Mouse (Mus musculus) urinary bladder, postnatal 25 days (tissue): ENCODE data around the gene Armc6.

ENCODE experiments used
- DNase-seq: peaks from one replicate; pipeline ENCODE4 v3.0.0; 2022; ENCODE audit warnings: low spot score

The Armc6 gene

DNA sequence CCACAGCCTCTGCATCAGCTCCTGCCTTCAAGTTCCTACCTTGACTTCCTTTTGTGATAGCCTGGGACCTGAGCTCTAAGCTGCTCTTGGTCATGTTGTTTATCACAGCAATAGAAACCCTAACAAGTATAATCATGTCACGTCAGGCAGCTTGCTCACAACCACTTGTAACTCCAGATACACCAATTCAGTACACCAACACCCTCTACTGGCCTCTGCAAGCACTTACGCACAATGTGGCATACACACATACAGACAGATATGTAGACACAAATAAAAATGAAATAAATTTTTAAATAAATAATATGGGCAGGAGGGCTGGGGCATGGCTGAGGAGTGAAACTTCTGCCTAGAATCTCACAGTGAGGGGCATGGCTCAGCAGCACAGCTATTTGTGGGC, 38.5 kb downstream of the Armc6 start:
- DNase-seq: no peak

DNA sequence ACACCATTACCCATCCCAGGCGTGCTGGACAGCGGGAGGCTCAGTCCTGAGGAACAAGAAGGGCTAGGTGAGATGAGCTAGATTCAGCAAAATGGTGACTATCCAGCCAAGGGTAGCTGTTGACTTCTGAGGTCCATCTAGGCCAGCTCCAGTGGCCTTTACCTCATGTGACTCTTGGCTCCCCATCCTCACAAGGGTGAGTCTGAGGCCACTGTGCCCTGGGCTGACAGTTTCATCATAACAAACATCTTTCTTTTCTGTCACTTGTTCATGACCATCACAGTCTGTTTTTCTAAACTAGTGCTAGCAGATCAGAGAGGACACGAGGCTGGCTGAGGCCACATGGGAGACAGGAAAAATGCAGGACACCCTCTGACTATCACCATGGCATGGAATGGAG, 40.1 kb downstream of the Armc6 start:
- DNase-seq: no peak

DNA sequence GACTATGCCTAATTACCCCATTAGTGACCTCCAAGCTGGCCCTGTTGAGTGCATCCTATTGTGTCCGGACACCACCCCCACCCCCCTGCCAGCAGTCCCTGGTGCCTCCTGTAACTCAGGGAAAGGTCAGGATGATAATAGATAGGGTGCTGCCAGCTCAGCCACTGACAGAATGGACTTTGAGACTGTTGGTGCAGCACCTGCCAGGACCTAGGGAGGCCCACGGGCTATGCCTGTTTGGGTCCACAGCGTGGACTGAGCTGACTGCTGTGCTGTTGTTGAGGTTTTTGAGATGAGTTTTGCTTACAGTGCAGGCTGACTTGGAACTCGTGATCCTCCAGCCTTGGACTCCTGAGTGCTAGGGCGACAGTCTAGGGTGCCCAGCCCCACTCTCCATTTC, 41.0 kb downstream of the Armc6 start:
- no peak for DNase-seq

DNA sequence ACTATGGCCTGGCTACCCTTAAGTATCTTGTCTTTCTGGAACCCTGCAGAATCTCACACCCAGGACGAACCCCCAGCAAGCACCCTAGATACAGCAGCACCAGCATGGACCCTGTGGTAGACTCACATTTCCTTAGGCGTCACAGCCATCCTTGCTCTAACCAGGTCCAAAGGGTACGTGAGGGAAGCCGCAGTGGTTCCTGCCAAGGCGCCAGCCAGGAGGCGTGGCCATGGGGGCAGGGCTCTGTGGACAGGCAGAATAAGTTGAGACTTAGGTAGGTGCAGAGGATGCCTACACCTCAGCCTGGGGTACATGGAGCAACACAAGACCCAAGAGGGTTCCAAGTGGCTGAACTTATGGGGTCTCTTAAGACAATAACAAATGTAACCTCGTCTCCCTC, 45.6 kb downstream of the Armc6 start:
- no peak for DNase-seq

DNA sequence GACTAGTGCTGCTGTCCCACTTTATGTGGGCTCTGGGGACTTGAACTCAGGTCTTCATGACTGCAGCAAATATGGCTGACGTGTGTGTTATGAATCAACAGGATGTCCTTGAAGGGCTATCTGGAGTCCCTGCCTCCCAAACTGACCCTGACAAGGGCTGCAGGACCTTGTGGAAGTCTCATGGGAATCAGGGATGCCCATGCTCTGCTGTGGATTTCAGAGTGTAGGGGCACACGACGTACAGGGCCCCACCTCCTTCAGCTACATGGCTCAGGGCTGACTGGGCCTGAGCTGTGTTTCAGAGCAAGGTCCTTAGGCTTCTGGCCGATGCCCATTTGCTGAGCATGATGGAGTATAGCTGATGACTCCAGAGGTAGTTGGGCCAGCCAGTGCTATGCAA, 51.1 kb downstream of the Armc6 start:
- DNase-seq: no peak

DNA sequence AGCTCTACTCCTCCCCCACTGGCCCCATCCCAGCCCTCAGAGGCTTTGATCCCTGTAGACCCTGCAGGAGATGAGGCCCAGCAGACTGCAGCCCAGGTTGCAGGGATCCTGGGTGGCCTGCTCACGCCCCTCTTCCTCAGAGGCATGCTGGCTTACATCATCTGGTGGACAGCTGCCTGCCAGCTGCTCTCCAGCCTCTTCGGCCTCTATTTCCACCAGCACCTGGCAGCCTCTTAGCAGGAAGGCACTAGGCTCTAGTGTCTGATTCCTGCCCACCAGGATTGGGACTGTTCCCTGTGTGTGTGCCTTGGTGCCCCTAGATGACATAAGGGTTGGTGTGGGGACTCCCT, 52.4 kb downstream of the Armc6 start:
- no peak for DNase-seq

DNA sequence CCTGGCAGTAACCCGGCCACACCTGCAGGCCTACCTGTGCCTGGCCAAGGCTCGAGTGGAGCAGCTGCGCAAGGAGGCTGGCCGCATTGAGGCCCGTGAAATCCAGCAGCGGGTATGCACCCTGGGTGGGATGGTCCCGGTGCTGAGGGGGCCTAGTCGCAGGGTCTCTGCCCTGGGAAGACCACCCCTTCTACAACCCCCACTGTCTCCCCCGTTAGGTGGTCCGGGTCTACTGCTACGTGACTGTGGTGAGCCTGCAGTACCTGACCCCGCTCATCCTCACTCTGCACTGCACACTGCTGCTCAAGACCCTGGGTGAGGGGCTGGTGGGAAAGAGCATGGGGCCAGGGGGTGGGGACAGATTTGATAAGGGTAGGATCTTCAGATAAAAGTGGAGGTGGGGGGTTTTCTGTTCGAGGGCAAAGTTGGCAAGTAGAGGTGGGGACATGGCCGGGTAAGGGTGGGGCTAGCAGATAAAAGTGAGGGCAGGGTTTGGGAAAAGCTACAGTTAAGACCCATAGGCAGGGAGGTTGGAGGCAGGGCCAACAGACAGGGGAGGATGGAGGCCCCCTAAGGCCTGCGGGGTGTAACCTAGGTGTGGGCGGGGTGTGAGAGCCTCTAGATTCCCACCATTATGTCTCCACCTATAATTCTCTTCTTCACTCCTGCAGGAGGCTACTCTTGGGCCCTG, 52.9 kb downstream of the Armc6 start:
- no peak for DNase-seq

DNA sequence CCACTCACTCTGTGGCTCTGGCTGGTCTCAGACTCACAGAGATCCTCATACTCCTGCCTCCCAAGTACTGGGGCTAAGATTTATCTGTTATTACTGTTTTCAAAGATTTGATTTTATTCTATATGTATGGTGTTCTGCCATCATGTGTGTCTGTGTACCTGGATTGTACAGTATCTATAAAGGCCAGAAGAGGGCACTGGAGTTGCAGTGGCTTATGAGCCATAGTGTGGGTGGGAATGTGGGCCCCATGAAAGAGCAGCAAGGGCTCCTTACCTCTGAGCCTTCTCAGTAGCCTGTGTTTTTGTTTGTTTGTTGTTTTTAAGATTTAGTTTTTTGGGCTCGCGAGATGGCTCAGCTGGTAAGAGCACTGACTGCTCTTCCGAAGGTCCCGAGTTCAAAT, 55.2 kb downstream of the Armc6 start:
- no peak for DNase-seq

DNA sequence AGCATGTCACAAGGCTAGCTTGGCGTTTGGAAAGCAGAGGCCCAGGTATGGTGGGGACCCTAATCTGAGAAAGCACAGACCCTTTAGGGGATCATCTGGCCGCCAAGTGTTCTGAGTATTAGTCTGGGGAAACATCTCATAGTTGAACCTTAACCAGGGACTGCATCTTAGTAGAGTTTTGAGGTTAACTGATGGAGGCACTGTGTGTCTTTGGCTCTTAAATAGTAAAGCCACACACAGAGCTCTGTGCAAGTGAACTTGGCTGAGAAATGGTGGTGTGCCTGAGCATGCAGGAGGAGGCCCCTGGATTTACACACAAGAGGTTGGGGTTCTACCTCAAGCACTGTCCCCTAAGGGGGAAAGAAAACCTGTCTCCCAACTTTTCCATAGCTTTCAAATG, 56.0 kb downstream of the Armc6 start:
- no peak for DNase-seq

DNA sequence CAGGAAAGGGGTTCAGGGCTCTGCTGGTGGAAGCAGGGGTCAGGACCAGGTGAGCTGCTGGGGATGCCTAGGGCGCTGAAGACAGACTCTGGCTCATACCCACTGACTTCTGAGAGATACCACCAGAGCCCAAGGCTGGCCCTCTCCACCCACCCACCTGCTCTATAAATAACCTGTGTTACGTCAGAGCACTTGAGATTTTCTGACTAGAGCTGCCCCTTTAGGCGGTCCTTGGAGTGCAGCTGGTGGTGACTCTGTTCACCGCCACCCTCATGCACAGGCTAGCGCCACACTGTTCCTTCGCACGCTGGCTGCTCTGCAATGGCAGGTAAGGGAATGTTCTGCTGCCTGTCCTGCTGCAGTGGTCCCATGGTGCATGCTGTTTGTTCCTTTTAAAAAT, 60.2 kb downstream of the Armc6 start:
- DNase-seq: no peak

DNA sequence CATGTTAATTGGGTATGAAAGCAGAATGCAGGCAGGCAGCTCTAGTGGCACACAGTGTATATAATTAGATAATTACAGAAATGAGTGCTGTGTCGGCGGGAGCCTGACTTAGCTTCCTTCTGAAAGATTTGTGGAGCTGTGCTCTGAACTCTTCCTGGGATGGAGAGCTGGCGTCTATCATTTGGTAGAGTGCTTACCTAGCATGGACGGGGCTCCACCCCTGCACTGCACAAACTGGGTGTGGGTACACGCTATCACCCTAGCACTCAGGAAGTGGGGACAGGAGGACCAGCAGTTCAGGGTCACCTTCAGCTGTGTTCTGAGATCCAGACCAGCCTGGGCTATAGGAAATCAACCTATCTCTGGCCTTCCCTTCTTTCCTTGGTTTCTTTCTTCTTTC, 60.9 kb downstream of the Armc6 start:
- no peak for DNase-seq

DNA sequence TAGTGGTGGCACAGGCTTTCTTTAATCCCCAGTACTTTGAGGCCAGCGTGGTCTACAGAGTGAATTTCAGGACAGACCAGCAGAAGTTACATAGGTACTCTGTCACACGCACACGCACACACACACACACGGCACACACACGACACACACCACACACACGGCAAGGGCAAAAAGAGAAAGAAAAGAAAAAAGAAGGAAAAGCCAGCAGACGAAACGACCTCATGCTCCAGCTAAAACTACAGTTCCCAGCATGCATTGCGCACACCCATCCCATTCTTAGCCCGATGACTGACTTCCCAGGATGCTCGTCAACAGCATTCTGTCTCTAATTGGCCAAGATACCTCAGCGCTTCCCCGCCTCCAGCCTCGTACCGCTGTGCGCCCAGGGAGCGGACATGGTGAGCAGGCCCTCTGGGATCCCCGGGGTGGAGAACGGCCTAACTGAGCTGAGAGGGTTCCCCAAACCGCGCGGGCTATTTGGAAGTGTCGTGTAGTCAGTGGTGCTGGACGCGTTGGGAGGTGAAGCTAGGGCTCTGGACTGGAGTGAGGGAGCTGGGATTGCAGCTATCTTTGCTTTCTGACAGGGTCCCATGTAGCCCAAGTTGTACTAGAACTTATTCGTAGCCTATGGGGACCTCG, 62.1 kb downstream of the Armc6 start, which contains the start of gene Tmem161a:
Gene Tmem161a (plus strand): TSS at position 314 of the 639 bp plus-strand sequence.
- peak; percentile 77 for DNase-seq

DNA sequence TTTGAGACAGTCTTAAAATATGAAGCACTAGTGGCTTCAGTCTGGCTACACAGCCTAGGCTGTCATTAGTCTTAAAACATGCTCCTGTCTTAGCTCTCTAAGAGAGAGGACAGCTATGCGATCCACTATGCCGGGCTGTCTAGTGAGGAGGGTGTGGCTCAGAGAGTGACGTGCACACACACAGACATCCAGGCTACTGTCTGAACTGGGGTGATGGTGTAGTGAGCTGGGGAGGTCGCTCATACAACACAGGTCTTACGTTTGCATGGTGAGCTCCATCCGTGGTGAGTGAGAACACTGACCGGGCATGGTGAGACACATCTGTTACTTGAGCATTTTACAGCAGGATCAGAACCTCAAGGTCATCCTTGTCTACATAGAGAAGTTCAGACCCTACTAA, 63.0 kb downstream of the Armc6 start:
- DNase-seq: no peak

DNA sequence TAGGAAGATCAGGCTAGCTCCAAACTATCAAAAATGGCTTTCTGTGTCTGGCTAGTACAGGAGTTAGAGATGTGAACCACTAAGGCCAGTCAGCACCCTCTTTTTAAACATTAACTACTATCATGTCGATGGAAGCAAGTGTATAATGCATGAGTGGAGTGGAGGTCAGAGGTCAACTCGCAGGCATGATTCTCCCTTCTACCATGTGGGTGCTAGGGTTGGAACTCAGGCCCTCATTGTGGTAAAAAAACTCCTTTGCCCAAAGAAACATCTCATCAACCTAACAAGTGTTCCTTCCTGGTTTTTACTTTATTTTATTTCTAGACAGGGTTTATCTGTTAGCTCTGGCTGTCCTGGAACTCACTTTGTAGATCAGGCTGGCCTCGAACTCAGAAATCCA, 63.5 kb downstream of the Armc6 start:
- no peak for DNase-seq
